Mouse (Mus musculus): ENCODE measurements around the gene Dars2.

GRCm38 (mm10) chr1:161041261-161042020 lies 29.0 kb downstream of the Dars2 start:
- no peak for TF ChIP-seq POLR2A (IDR thresholded peaks at IDR 0.05; ENCODE audit: insufficient read depth, low read length)
- no peak for TF ChIP-seq CTCF (IDR thresholded peaks at IDR 0.05; ENCODE audit: low read depth, low read length)
- no peak for TF ChIP-seq EP300 (IDR thresholded peaks at IDR 0.05; ENCODE audit: insufficient read depth, low read depth, low read length)
